Mouse (Mus musculus) leukemia stem cell, adult 10-12 weeks (primary cell): ENCODE data around the gene Abat. TPM values are rescaled to one million over a fixed set of nuclear protein-coding genes. Genes with fewer than 3 reads are reported as not detected.

Experiments
- polyA plus RNA-seq: library from polyadenylated mRNA; stranded (reverse); fragments of >175 nt; gene quantifications from 2 replicates; pipeline ENCODE4 v1.2.3, GENCODE M21; 2012; ENCODE audit warnings: low replicate concordance

The Abat gene
- 0.29 and 3.3 TPM in 2 replicates for polyA plus RNA-seq

DNA sequence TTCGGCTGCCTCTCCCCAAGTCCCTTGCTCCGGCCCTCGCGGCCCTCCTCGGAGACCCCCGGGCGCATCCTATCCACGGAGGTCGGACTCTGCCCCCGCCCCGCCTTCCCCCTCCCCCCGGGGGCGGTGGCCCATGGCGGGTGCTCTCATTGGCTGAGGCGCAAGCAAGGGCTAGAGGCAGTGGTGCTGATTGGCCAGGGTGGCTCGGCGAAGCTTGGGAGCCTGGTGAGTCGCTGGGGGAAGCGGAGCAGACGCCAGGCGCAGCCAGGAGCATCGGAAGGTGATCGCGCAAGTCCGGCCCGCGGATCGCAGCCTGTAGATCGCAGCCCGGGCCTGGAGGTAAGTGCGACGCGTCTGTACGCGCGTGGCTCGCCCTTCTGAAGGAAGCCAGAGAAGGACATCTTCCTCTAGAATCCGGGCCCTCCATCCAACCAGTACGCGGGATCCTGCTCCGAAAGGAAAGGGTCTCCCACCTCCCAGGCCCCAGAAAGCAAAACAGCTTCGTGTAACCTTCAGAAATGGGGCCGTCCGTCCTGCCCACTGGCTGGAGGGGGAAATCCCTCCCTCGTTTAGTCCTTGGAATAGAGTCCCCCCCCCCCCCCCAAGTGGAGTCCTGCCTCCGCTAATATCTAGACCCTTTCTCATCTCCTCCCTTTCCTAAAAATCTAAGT is at the start of gene Abat:
Gene Abat (plus strand): TSS at position 194 of the 671 bp plus-strand sequence.

DNA sequence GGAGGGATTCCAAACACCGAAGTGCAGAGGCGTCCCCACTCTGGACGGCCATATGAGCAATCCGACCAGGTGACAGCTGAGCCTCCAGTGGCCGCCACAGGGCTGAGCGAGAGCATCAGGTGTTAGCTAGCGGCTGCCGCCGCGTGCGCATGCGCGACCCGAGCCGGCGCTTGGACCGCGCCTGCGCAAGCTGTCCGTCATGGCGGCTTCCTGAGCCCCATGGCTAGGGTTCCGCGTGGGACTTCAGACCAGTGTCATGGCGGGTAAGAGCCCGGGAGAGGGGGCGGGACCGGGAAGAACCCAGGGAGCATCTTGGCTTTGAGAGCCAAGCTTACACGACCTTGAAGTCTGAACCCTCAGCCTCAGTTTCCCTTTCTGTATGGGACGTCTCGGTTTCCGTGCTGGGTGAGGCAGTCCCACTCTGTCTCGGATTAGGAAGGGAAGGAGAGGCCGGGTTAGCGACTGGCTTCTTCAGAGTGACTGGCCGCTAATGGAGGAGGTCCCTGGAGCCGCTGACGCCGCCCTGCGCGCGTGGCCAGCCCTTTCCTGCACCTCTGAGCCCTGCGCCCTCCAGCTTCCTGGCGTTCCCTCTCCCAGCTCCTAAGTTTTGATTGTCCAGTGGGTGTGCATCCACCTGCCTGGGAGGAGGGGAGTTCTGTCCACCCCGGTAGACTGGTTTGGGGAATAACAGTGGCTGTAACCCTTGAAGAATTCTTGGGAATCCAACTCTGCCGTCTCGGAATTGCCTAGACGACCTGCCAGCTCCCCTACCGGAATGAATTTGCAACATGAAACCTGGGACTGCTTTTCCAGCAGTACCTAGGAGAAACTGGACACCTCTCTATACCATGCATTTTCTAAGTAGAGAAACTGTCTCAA is 42.4 kb upstream of the Abat start, which contains the start of gene Mettl22:
Gene Mettl22 (plus strand): TSS at position 186 of the 879 bp plus-strand sequence.

DNA sequence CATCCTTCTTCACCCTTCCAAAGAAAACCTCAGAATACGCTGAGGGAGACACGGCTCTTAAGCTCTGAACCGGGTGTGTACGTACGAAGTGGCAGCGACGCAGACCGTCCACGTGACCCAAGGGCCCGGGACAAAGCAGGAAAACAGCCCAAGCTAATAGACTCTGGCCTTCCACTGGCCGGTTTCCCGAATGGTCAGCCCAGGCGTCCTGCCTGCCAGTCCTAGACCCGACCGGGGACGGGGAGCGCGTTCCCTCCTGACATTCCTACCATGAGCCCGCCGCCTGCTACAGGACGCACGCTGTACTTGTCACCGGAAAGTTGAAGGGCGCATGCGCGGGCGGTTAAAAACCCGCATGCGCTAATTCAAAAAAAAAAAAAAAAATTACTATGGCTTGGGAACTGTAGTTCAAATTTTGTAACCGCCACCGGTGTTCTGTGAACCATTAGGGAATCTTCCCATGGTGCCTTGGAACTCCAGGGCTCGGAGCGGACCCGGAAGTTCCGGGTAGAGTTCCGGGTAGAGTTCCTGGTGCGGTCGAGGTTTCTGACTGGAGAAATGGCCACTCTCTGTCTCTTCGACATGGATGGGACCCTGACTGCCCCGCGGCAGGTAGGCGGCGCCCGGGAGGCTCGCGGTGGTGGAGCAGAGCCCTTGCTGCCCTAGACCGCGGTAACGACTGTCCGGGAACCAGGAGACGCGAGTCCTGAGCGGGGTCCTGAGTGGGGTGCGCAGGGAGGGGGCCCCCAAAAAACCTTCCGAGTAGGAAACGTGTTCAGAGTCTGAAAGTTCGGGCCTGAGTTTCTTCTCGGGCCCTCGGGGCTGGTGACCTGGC is 124.2 kb downstream of the Abat start, which contains the start of the genes Pmm2 and Tmem186:
Gene Pmm2 (plus strand): TSS at position 458 of the 835 bp plus-strand sequence.
Gene Tmem186 (minus strand): TSS at position 496 of the 835 bp plus-strand sequence.

Other genes with a start within 250 kb of the Abat start
- gene Tmem114, start 88.3 kb upstream of the Abat start, polyA plus RNA-seq, result 0.25 TPM in 1 of 2 replicates, not detected in the other
- gene Mettl22, start 42.6 kb upstream of the Abat start, polyA plus RNA-seq, result 14.6 and 17.2 TPM in 2 replicates
- 12.4 and 40.8 TPM in 2 replicates for gene Pmm2, start 124.2 kb downstream of the Abat start, polyA plus RNA-seq
- 6.2 and 11.0 TPM in 2 replicates for gene Tmem186, start 124.3 kb downstream of the Abat start, polyA plus RNA-seq
- 87.4 and 144 TPM in 2 replicates for gene Carhsp1, start 158.7 kb downstream of the Abat start, polyA plus RNA-seq
- gene Gm5767, start 167.3 kb downstream of the Abat start, polyA plus RNA-seq, result not detected in 2 replicates